Mouse (Mus musculus) cerebellum, adult 2 months (tissue): Measurements from ENCODE around the gene Pik3ca.
A peak's percentile ranks its signal among the peaks of the same experiment; 100 is the strongest.

Experiments
- CTCF ChIP-seq: fragments of 200-500 bp; IDR thresholded peaks from 2 replicates; pipeline ENCODE4 v1.5.1; 2011; ENCODE audit warnings: low read depth, mild to moderate bottlenecking, control low read depth, low read length, moderate library complexity, borderline replicate concordance; ENCODE audit not compliant: insufficient read depth
- POLR2A ChIP-seq: fragments of 200-500 bp; IDR thresholded peaks from 2 replicates; pipeline ENCODE4 v1.6.1; 2011; ENCODE audit warnings: low read length, control low read depth, borderline replicate concordance; ENCODE audit not compliant: insufficient read depth

DNA sequence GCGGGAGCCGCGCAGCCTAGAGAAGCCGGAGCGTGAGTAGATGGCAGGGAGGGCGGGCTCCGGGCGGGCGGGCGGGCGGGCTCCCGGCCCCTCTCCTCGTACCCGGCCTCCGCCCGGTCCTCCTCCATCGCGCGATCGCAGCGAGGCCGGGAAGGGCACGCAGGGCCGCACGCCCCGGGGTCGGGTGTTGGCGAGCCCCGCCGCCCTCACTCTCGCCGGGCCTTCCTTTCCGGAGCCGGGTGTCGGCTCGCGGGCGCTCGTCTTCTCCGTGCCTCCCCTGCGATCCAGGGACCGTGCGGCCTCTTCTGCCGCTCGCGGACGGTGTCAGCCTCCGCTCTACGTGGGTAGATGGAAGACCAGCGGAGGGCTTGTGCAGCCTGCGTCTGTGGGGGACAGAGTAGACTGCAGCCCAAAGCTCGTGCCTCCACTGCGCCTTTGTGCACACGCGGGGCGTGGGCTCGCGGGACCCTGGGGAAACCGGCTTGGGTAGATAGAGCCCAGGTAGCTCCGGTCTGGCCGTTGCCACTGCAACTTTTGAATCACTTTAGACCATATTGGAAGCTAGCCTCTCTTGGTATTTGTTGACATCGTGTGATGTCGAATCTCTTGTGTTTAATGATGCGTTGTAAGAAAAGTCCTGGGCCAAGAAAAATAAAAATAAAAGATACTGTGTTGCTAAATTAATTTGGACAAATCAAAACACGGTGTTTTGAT lies at the start of gene Pik3ca:
- TF ChIP-seq CTCF (no peak), POLR2A (0 out of 2 replicates have a peak, but pooled peaks have one; percentile 13)
